Mouse (Mus musculus): ENCODE measurements around the gene B430305J03Rik.

The B430305J03Rik gene

DNA sequence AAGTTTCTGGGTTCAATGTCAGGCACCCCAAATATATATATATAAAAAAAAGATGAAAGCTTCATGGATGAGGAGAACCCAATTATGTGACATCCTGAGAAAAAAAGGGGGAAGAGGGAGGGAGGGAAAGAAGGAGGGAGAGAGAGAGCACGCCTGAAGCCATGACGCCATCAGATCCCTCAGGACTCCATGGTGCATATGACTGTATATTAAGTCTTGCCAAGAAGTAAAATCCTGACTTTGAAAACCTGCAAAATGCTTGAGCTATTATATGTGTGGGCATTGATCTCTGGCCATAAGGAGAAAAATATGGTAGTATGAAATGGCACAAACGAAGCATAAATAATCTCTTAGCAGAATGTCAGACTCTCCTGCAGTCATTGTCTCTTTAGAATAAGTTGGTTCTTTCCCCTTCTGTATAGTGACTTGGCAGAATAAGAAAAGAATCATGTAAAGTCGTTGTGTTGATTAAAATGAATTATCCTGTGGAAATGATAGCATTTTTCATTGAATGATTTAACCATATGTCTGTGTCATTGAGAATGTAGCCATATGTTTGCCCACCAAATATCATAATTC lies 17.6 kb downstream of the B430305J03Rik start:
- in situ Hi-C loops (cut with MboI): no loop called here

GRCm38 (mm10) chr3:61345636-61346035 lies 20.1 kb downstream of the B430305J03Rik start:
- in situ Hi-C loops (cut with MboI): no loop called here

GRCm38 (mm10) chr3:61344031-61344430 lies 21.7 kb downstream of the B430305J03Rik start:
- in situ Hi-C loops (cut with MboI): no loop called here

GRCm38 (mm10) chr3:61340321-61340720 lies 25.4 kb downstream of the B430305J03Rik start:
- in situ Hi-C loops (cut with MboI): no loop called here

- in situ Hi-C loops (cut with MboI): no loop called here
Measured at GRCm38 (mm10) chr3:61337230-61337629, 28.5 kb downstream of the B430305J03Rik start.

DNA sequence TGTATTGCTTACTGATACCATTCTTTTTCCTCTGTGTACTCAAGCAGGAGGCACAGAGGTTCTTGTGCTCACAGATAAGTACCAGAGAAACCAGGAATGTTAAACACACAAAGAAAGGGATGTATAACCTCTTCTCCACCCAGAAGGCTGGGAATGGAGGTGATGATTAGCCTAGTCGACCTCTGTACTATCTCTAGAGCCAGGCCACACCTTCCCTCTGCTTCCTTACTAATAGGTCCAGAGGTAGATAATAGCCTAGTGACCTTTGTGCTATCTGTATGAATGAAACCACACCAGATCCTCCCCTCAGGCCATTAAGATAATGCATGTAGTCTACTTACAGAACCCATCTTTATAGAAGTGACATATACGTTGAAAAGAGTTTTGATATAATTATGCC lies 29.5 kb downstream of the B430305J03Rik start:
- in situ Hi-C loops (cut with MboI): no loop called here

GRCm38 (mm10) chr3:61321632-61322031 lies 44.1 kb downstream of the B430305J03Rik start:
- in situ Hi-C loops (cut with MboI): no loop called here

GRCm38 (mm10) chr3:61320031-61320430 lies 45.7 kb downstream of the B430305J03Rik start:
- in situ Hi-C loops (cut with MboI): no loop called here

- in situ Hi-C loops (cut with MboI): no loop called here
Measured at GRCm38 (mm10) chr3:61315002-61315401, 50.7 kb downstream of the B430305J03Rik start.
